Mouse (Mus musculus): Measurements from ENCODE around the gene Matk.

Gene Matk

GRCm38 (mm10) chr10:81285694-81286450 is 33.1 kb downstream of the Matk start:
- DNase-seq (ENCODE audit: extremely low spot score, low read depth, low spot score), result peak; percentile 60

- no peak for DNase-seq (ENCODE audit: extremely low spot score, low read depth, low spot score)
Measured at GRCm38 (mm10) chr10:81286586-81286985, 33.9 kb downstream of the Matk start.

- no peak for DNase-seq (ENCODE audit: extremely low spot score, low read depth, low spot score)
Measured at GRCm38 (mm10) chr10:81287513-81288157, 34.9 kb downstream of the Matk start.

- no peak for DNase-seq (ENCODE audit: extremely low spot score, low read depth, low spot score)
Measured at GRCm38 (mm10) chr10:81288601-81289000, 35.9 kb downstream of the Matk start.

- DNase-seq (ENCODE audit: extremely low spot score, low read depth, low spot score), result no peak
Measured at GRCm38 (mm10) chr10:81289278-81289677, 36.5 kb downstream of the Matk start.

GRCm38 (mm10) chr10:81289811-81290210 is 37.1 kb downstream of the Matk start:
- no peak for DNase-seq (ENCODE audit: extremely low spot score, low read depth, low spot score)

GRCm38 (mm10) chr10:81290698-81291460 is 38.1 kb downstream of the Matk start:
- no peak for DNase-seq (ENCODE audit: extremely low spot score, low read depth, low spot score)

GRCm38 (mm10) chr10:81291511-81292104 is 38.9 kb downstream of the Matk start, which contains the start of gene Tjp3:
Gene Tjp3 (minus strand): TSS chr10:81291581.
- no peak for DNase-seq (ENCODE audit: extremely low spot score, low read depth, low spot score)

GRCm38 (mm10) chr10:81292554-81293333 is 40.0 kb downstream of the Matk start, which contains the start of gene Pip5k1c:
Gene Pip5k1c (plus strand): TSS chr10:81292963.
- peak; percentile 99 for DNase-seq (ENCODE audit: extremely low spot score, low read depth, low spot score)

GRCm38 (mm10) chr10:81293334-81294030 is 40.7 kb downstream of the Matk start:
- DNase-seq (ENCODE audit: extremely low spot score, low read depth, low spot score), result no peak

GRCm38 (mm10) chr10:81294442-81294841 is 41.7 kb downstream of the Matk start:
- no peak for DNase-seq (ENCODE audit: extremely low spot score, low read depth, low spot score)

- no peak for DNase-seq (ENCODE audit: extremely low spot score, low read depth, low spot score)
Measured at GRCm38 (mm10) chr10:81295185-81295584, 42.5 kb downstream of the Matk start.

- DNase-seq (ENCODE audit: extremely low spot score, low read depth, low spot score), result no peak
Measured at GRCm38 (mm10) chr10:81297246-81297645, 44.5 kb downstream of the Matk start.

- no peak for DNase-seq (ENCODE audit: extremely low spot score, low read depth, low spot score)
Measured at GRCm38 (mm10) chr10:81297845-81298244, 45.1 kb downstream of the Matk start.

GRCm38 (mm10) chr10:81298369-81299100 is 45.8 kb downstream of the Matk start:
- no peak for DNase-seq (ENCODE audit: extremely low spot score, low read depth, low spot score)

- DNase-seq (ENCODE audit: extremely low spot score, low read depth, low spot score), result no peak
Measured at GRCm38 (mm10) chr10:81299585-81300351, 47.0 kb downstream of the Matk start.

- DNase-seq (ENCODE audit: extremely low spot score, low read depth, low spot score), result no peak
Measured at GRCm38 (mm10) chr10:81300352-81300907, 47.7 kb downstream of the Matk start.

- DNase-seq (ENCODE audit: extremely low spot score, low read depth, low spot score), result no peak
Measured at GRCm38 (mm10) chr10:81301321-81301720, 48.6 kb downstream of the Matk start.

Data from hindlimb bud, embryonic 11.5 days (tissue).